Mouse (Mus musculus) embryonic facial prominence, embryonic 14.5 days (tissue): ENCODE data around the gene Prpsap1. TPM values are rescaled to one million over a fixed set of nuclear protein-coding genes. Genes with fewer than 3 reads are reported as not detected.
A peak's percentile ranks its signal among the peaks of the same experiment; 100 is the strongest.
"Not testable (repeated sequence)": the region's sequence is repeated elsewhere in the genome, so short reads cannot be mapped to it uniquely, and the experiment has no call there.

Source experiments
- ATAC-seq: fragments of 200-750 bp; cut with Nextera tagmentation; 2 replicates; pipeline ENCODE4 v1.8.0; 2017; ENCODE audit warnings: low read depth, moderate number of reproducible peaks, moderate TSS enrichment
- DNase-seq: peaks from one replicate; pipeline ENCODE4 v3.0.0-alpha.2; 2015; ENCODE audit warnings: low spot score
- H3K27ac ChIP-seq: fragments of 300-500 bp; sonication (generic); replicated peaks from 2 replicates; pipeline ENCODE4 v1.5.1; 2014; ENCODE audit warnings: low read depth, mild to moderate bottlenecking, low read length, moderate library complexity
- H3K27me3 ChIP-seq: fragments of 300-500 bp; sonication (generic); replicated peaks from 2 replicates; pipeline ENCODE4 v1.6.1; 2014; ENCODE audit warnings: low read length; ENCODE audit not compliant: control insufficient read depth, insufficient read depth
- H3K36me3 ChIP-seq: fragments of 300-500 bp; sonication (generic); 2 replicates; pipeline ENCODE4 v1.6.1; 2014; ENCODE audit warnings: low read length, mixed read lengths; ENCODE audit not compliant: control insufficient read depth, insufficient read depth
- H3K4me1 ChIP-seq: fragments of 300-500 bp; sonication (generic); 2 replicates; pipeline ENCODE4 v1.6.1; 2014; ENCODE audit warnings: antibody characterized with exemption, low read length; ENCODE audit not compliant: control insufficient read depth, insufficient read depth
- H3K4me2 ChIP-seq: fragments of 300-500 bp; sonication (generic); 2 replicates; pipeline ENCODE4 v1.6.1; 2014; ENCODE audit warnings: low read depth, mild to moderate bottlenecking, low read length, moderate library complexity, mixed read lengths
- H3K4me3 ChIP-seq: fragments of 300-500 bp; sonication (generic); 2 replicates; pipeline ENCODE4 v1.5.1; 2014; ENCODE audit warnings: low read depth, mild to moderate bottlenecking, low read length
- H3K9ac ChIP-seq: fragments of 300-500 bp; sonication (generic); 2 replicates; pipeline ENCODE4 v1.6.1; 2014; ENCODE audit warnings: low read depth, mild to moderate bottlenecking, low read length, moderate library complexity, mixed read lengths
- H3K9me3 ChIP-seq: fragments of 300-500 bp; sonication (generic); 2 replicates; pipeline ENCODE4 v1.6.1; 2016; ENCODE audit warnings: low read length; ENCODE audit not compliant: control insufficient read depth
- WGBS: fragments of 180-500 bp; shearing (Covaris S2); extraction: QIAGEN DNeasy Blood & Tissue Kit; methylation state at CpG from one replicate; pipeline ENCODE4 v1.1.7; 2014; 5-methylcytosine and 5-hydroxymethylcytosine counted together
- polyA plus RNA-seq: library from polyadenylated mRNA; unstranded; fragments of >200 nt; fragmentation: Nextera tagmentation; extraction: Ambion mirVana; gene quantifications from 2 replicates; pipeline ENCODE4 v1.2.1, GENCODE M21; 2014

Prpsap1 gene
- polyA plus RNA-seq, 1 experiment from 2014 or later: 122 TPM

DNA sequence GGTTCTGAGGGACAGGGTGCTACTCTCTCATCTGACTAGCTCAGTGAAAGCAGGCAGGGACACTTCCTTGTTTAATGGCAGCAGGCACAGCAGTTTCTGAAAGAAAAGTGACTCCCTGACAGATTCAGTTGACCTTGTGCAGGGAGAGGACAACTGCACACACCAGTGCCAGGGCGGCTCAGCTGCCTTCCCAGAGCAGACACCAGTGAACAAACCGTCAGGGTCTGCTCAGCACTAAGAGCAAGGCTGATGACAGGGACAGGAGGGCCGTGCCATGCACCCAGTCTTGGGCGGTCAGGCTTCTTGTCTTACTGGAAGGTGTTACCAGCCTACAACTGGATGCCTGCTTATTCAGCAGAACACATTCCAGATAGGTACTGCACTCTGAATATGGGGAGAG lies 23.1 kb downstream of the Prpsap1 start:
- DNase-seq: no peak
- Histone ChIP-seq H3K9ac (no peak overlapping the region), H3K9me3 (no peaks in the 10 kb centered on the region), H3K4me2 (no peak overlapping the region), H3K4me3 (no peak overlapping the region), H3K27me3 (no peaks in the 10 kb centered on the region), H3K27ac (no peak overlapping the region), H3K36me3 (peaks cover 59% of the 10 kb centered on the region), H3K4me1 (no peaks in the 10 kb centered on the region)
- no peak for ATAC-seq
- 88% methylated on average over 4 of the region's 4 CpGs for WGBS

DNA sequence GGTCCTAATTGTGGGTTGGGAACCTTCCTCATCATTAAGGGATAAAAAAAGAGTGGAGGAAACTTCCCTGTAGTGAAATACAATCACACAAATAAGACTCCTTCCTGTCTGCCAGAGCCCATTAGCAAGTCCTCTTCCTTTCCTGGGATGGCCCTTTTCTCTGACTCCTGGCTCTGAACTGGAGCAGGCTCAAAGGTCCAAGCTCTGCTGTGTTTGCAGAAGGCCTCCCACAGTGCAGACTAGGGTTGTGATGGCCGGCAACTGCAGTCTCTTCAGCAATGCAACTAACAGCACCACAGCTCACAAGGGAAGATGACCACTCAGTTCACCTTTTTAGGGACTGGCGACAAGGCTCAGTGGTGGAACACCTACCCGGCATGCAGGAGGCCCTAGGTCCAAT lies 23.8 kb downstream of the Prpsap1 start:
- ATAC-seq (no peak), DNase-seq (no peak)
- no peaks in the 10 kb centered on the region for H3K4me1 ChIP-seq
- H3K27me3 ChIP-seq: no peaks in the 10 kb centered on the region
- H3K9ac ChIP-seq: no peak overlapping the region
- peaks cover 53% of the 10 kb centered on the region for H3K36me3 ChIP-seq
- WGBS: 81% methylated on average over 3 of the region's 3 CpGs
- no peaks in the 10 kb centered on the region for H3K9me3 ChIP-seq
- no peak overlapping the region for H3K4me3 ChIP-seq
- H3K27ac ChIP-seq: no peak overlapping the region
- H3K4me2 ChIP-seq: no peak overlapping the region

DNA sequence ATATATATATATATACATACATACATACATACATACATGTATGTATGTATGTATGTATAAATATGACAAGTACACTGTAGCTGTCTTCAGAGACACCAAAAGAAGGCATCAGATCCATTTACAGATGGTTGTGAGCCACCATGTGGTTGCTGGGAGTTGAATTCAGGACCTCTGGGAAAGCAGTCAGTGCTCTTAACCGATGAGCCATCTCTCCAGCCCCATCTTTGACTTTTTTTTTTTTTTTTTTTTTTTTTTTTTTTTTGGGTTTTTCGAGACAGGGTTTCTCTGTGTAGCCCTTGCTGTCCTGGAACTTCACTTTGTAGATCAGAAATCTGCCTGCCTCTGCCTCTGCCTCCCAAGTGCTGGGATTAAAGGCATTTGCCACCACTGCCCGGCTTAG lies 25.7 kb downstream of the Prpsap1 start:
- H3K27me3 ChIP-seq, H3K9ac ChIP-seq, H3K27ac ChIP-seq, ATAC-seq, H3K9me3 ChIP-seq, H3K4me1 ChIP-seq, H3K4me3 ChIP-seq, DNase-seq, H3K4me2 ChIP-seq: not testable (repeated sequence)
- 74% methylated on average over 3 of the region's 3 CpGs for WGBS
- H3K36me3 ChIP-seq: peaks cover 35% of the 10 kb centered on the region

DNA sequence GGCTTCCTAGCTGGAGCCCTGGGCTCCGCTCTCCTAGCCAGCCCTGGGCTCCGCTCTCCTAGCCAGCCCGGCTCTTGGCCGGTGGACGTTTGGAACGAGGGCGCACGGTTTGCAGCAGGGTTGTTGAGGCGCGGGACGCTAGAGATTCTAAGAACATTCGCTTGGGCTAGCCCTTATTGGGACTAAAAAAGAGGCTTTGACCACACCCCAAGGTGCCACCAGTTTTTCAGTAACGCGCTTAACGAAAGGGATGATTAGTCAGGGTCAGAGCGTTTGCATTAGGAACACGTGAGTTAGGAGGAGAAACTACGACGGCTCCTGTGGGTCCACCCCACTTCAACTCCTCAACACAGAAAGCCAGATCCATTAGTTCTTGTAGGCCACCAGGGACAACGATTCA lies 27.9 kb downstream of the Prpsap1 start, which contains the start of gene Qrich2:
Qrich2 (minus strand) TSS at position 101 of the 400 bp plus-strand sequence.
- Histone ChIP-seq H3K27me3 (no peaks in the 10 kb centered on the region), H3K9me3 (no peaks in the 10 kb centered on the region), H3K4me2 (no peak within 1 kb of the TSS), H3K36me3 (peaks cover 13% of the 10 kb centered on the region), H3K4me1 (no peaks in the 10 kb centered on the region), H3K4me3 (no peak within 1 kb of the TSS), H3K9ac (no peak within 1 kb of the TSS), H3K27ac (no peak within 1 kb of the TSS)
- ATAC-seq: no peak
- no peak for DNase-seq
- 66% methylated on average over 20 of the region's 20 CpGs for WGBS

DNA sequence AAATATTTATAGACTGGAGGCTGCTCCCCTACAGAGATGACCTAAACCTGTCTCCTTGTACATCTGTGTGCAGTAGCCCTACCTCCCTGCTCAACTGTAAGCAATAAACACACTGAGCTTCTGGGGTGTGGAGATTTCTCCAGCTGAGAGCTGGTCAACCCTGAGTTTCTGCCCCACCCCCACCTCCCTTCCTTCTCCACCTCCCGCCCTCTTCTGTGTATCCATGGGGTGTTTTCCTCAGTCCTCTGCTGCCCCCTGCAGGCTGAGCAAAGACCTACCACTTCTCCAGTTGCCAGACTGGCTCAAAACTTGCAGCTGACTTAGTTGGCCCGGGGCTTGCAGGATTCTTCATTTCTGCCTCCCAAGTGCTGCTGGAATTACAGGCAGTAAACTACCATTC lies 30.2 kb downstream of the Prpsap1 start:
- H3K9ac ChIP-seq: no peak overlapping the region
- H3K27me3 ChIP-seq: no peaks in the 10 kb centered on the region
- peak; percentile 72 for ATAC-seq
- H3K36me3 ChIP-seq: no peaks in the 10 kb centered on the region
- H3K27ac ChIP-seq: no peak overlapping the region
- no peaks in the 10 kb centered on the region for H3K9me3 ChIP-seq
- no peak overlapping the region for H3K4me3 ChIP-seq
- H3K4me1 ChIP-seq: no peaks in the 10 kb centered on the region
- 7% methylated on average over 2 of the region's 2 CpGs for WGBS
- peak; percentile 85 for DNase-seq
- no peak overlapping the region for H3K4me2 ChIP-seq

DNA sequence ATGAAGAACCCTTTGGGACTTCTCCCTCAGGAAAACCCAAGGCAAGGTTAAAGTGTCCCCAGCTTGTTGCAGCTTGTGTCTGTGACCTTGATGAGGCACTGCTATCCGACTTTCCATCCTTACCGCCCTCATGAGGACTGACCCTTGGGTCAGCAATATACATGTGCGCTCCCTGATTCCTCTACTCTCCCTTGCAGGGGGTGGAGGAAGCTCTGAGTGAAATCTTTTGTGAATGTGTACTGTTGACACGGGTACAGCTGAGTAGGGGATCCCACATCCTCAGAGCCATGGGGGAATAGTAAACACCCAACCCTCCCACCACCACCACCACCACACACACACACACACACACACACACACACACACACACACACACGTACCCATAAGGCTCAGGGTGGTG lies 30.7 kb downstream of the Prpsap1 start:
- 52% methylated on average over 5 of the region's 5 CpGs for WGBS
- H3K36me3 ChIP-seq: no peaks in the 10 kb centered on the region
- H3K4me3 ChIP-seq: no peak overlapping the region
- DNase-seq: no peak
- no peaks in the 10 kb centered on the region for H3K9me3 ChIP-seq
- H3K27me3 ChIP-seq: no peaks in the 10 kb centered on the region
- no peak overlapping the region for H3K4me2 ChIP-seq
- H3K9ac ChIP-seq: no peak overlapping the region
- H3K4me1 ChIP-seq: no peaks in the 10 kb centered on the region
- no peak overlapping the region for H3K27ac ChIP-seq
- ATAC-seq: no peak

DNA sequence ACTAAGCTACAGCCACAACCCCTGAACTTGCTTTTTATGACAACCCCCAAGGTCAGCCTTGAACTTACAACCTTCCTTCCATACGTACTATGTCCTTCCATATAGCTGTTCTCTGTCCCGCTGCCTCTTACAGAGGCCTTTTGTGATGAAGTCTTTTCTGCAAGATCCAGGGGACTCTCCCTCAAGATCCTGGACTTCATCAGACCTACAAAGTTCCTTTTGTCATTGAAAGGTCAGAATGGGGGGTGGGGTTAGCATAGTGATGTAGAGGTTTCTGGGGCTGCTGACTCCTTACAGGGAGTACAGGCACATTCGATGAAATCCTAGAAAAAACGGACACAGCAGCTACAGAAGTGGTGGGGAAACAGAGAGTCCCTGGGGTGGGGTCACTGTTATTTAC lies 34.2 kb downstream of the Prpsap1 start:
- DNase-seq (no peak), ATAC-seq (no peak)
- no peaks in the 10 kb centered on the region for H3K36me3 ChIP-seq
- H3K4me2 ChIP-seq: no peak overlapping the region
- H3K27me3 ChIP-seq: no peaks in the 10 kb centered on the region
- H3K9me3 ChIP-seq: no peaks in the 10 kb centered on the region
- 37% methylated on average over 4 of the region's 4 CpGs for WGBS
- no peak overlapping the region for H3K4me3 ChIP-seq
- H3K9ac ChIP-seq: no peak overlapping the region
- H3K4me1 ChIP-seq: no peaks in the 10 kb centered on the region
- no peak overlapping the region for H3K27ac ChIP-seq

DNA sequence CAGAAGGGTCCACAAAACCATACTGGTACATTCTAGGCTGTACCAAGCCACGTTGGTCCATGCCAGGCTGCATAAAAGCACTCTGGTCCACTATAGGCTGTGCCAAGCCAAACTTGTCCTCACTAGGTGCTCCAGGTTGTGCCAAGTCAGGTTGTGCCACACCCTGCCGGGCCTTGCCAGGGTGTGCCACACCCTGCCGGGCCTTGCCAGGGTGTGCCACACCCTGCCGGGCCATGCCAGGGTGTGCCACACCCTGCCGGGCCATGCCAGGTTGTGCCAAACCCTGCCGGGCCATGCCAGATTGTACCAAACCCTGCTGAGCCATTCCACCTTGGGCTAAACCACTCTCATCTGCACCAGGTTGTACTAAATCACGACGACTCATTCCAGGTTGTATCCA lies 37.8 kb downstream of the Prpsap1 start:
- Histone ChIP-seq H3K27me3 (no peaks in the 10 kb centered on the region), H3K4me2 (no peak overlapping the region), H3K9me3 (no peaks in the 10 kb centered on the region), H3K9ac (no peak overlapping the region), H3K4me1 (no peaks in the 10 kb centered on the region), H3K36me3 (no peaks in the 10 kb centered on the region), H3K27ac (no peak overlapping the region), H3K4me3 (no peak overlapping the region)
- WGBS: 80% methylated on average over 6 of the region's 8 CpGs
- DNase-seq (no peak), ATAC-seq (no peak)

DNA sequence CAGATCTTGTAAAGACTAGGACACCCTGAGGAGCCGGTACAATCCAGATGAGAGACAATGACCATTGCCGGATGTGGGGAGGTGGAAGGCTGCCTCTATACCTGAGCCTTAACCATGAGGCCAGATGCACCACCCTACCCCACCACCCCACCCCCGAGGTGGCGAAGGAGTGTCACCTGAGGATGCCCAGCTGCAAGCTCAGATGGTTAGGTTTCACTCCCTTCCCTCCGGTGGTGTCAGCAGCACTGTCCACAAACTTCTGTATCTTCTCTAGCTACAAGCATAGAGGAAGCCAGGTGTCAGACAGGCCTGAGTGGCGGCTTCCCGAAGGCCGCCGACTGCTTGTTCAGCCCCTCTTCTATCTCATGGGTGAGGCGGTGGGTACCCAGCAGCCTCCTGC lies 40.1 kb downstream of the Prpsap1 start:
- H3K27me3 ChIP-seq: no peaks in the 10 kb centered on the region
- no peak for DNase-seq
- no peak for ATAC-seq
- 0 out of 2 replicates have a peak, but pooled peaks cover 8% of the 10 kb centered on the region for H3K9me3 ChIP-seq
- no peaks in the 10 kb centered on the region for H3K36me3 ChIP-seq
- no peak overlapping the region for H3K4me2 ChIP-seq
- H3K4me3 ChIP-seq: no peak overlapping the region
- no peaks in the 10 kb centered on the region for H3K4me1 ChIP-seq
- no peak overlapping the region for H3K9ac ChIP-seq
- H3K27ac ChIP-seq: no peak overlapping the region
- 94% methylated on average over 9 of the region's 10 CpGs for WGBS
